Mouse (Mus musculus): ENCODE measurements around the gene Evl.

DNA sequence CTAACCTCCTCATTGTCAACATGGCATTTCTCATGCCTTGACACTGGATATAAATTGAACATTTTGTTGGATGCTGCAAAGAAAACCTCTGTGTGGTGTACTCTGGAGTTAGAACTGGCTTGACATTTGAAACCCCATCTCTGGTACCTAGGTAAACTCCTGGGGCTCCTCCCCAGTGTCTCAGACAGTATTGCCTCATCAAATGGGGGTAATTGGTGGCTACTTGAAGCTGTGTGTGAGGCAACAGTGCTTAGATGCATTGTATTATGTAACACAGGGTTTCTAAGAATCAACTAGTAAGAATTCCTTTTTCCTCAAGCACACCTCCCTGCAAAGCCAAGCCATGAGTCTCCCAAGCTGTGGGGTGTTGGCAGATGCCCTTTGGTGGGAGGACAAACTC, 93.3 kb downstream of the Evl start:
- TF ChIP-seq USF1 (IDR thresholded peaks at IDR 0.05; ENCODE audit: low read depth, low read length): no peak
- no peak for TF ChIP-seq ELF1 (IDR thresholded peaks at IDR 0.05; ENCODE audit: low read depth, low read length)
